Mouse (Mus musculus) hindbrain, embryonic 14.5 days (tissue): ENCODE results near the gene Dnah12. TPM values are rescaled to one million over a fixed set of nuclear protein-coding genes. Genes with fewer than 3 reads are reported as not detected.
A peak's percentile ranks its signal among the peaks of the same experiment; 100 is the strongest.

Source experiments
- ATAC-seq: fragments of 200-750 bp; cut with Nextera tagmentation; 2 replicates; pipeline ENCODE4 v1.8.0; 2017; ENCODE audit warnings: moderate number of reproducible peaks, mild to moderate bottlenecking, moderate TSS enrichment, moderate library complexity; ENCODE audit not compliant: low FRiP score
- DNase-seq: peaks from one replicate; pipeline ENCODE4 v3.0.0-alpha.2; 2015; ENCODE audit warnings: low spot score
- H3K27ac ChIP-seq: fragments of 300-500 bp; sonication (generic); 2 replicates; pipeline ENCODE4 v1.5.1; 2014; ENCODE audit warnings: mild to moderate bottlenecking, moderate library complexity
- H3K27me3 ChIP-seq: fragments of 300-500 bp; sonication (generic); 2 replicates; pipeline ENCODE4 v1.6.1; 2014; ENCODE audit warnings: mild to moderate bottlenecking, low read length, mixed read lengths; ENCODE audit not compliant: control insufficient read depth, insufficient read depth
- H3K36me3 ChIP-seq: fragments of 300-500 bp; sonication (generic); replicated peaks from 2 replicates; pipeline ENCODE4 v1.6.1; 2014; ENCODE audit not compliant: control insufficient read depth, insufficient read depth
- H3K4me1 ChIP-seq: fragments of 300-500 bp; sonication (generic); replicated peaks from 2 replicates; pipeline ENCODE4 v1.6.1; 2014; ENCODE audit warnings: antibody characterized with exemption, low read length, mixed read lengths; ENCODE audit not compliant: control insufficient read depth, insufficient read depth
- H3K4me2 ChIP-seq: fragments of 300-500 bp; sonication (generic); replicated peaks from 2 replicates; pipeline ENCODE4 v1.6.1; 2014; ENCODE audit warnings: mild to moderate bottlenecking, moderate library complexity
- H3K4me3 ChIP-seq: fragments of 300-500 bp; sonication (generic); replicated peaks from 2 replicates; pipeline ENCODE4 v1.5.1; 2014; ENCODE audit warnings: mild to moderate bottlenecking, low read length
- H3K9ac ChIP-seq: fragments of 300-500 bp; sonication (generic); 2 replicates; pipeline ENCODE4 v1.6.1; 2014
- H3K9me3 ChIP-seq: fragments of 300-500 bp; sonication (generic); 2 replicates; pipeline ENCODE4 v1.6.1; 2016; ENCODE audit warnings: low read length; ENCODE audit not compliant: control insufficient read depth
- WGBS: fragments of 180-500 bp; shearing (Covaris S2); extraction: QIAGEN DNeasy Blood & Tissue Kit; methylation state at CpG from one replicate; pipeline ENCODE4 v1.1.7; 2014; 5-methylcytosine and 5-hydroxymethylcytosine counted together
- polyA plus RNA-seq: library from polyadenylated mRNA; unstranded; fragments of >200 nt; fragmentation: Nextera tagmentation; extraction: Ambion mirVana; gene quantifications from 2 replicates; pipeline ENCODE4 v1.2.1, GENCODE M21; 2014

The Dnah12 gene
- polyA plus RNA-seq, 1 experiment from 2014 or later, result 0.03 TPM

DNA sequence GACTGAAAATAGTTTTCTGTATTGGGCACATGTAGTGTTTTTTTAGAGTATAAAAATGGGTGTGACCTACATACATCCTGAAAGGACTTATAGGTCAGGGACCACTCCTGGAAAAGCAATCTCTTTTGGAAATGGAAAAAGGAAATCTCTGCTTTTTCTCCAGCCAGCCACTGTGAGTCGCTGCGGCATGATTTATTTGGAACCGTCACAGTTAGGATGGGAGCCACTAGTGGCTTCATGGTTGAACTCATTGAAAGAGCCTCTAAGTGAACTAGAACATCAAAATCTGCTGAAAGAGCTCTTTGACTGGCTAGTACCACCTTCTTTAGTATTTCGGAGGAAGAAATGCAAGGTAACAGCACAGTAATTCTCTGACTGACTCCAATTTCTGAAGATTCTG lies 92.6 kb downstream of the Dnah12 start:
- DNase-seq (peak; percentile 26), ATAC-seq (no peak)
- no peaks in the 10 kb centered on the region for H3K9me3 ChIP-seq
- no peaks in the 10 kb centered on the region for H3K27me3 ChIP-seq
- WGBS, result 53% methylated on average over 4 of the region's 4 CpGs
- no peak overlapping the region for H3K4me2 ChIP-seq
- H3K27ac ChIP-seq, result no peak overlapping the region
- no peaks in the 10 kb centered on the region for H3K36me3 ChIP-seq
- H3K9ac ChIP-seq, result no peak overlapping the region
- H3K4me1 ChIP-seq, result no peaks in the 10 kb centered on the region
- H3K4me3 ChIP-seq, result no peak overlapping the region

DNA sequence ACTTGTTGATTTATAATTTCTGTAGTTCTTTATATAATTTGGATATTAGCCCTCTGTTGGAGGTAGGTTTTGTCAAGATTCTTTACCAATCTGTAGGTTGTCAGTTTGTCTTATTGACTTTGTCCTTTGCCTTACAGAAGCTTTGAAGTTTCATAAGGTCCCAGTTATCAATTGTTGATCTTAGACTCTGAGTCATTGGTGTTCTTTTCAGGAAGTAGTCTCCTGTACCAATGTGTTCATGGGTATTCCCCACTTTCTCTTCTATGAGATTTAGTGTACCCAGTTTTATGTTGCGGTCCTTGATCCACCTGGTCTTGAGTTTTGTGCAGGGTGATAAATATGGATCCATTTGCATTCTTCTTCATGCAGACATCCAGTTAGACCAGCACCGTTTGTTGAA lies 101.4 kb downstream of the Dnah12 start:
- Histone ChIP-seq H3K4me3 (no peak overlapping the region), H3K36me3 (no peaks in the 10 kb centered on the region), H3K9me3 (no peaks in the 10 kb centered on the region), H3K4me1 (no peaks in the 10 kb centered on the region), H3K27ac (no peak overlapping the region), H3K4me2 (no peak overlapping the region), H3K27me3 (no peaks in the 10 kb centered on the region), H3K9ac (no peak overlapping the region)
- DNase-seq (no peak), ATAC-seq (no peak)
- WGBS, result 92% methylated on average over 2 of the region's 2 CpGs

DNA sequence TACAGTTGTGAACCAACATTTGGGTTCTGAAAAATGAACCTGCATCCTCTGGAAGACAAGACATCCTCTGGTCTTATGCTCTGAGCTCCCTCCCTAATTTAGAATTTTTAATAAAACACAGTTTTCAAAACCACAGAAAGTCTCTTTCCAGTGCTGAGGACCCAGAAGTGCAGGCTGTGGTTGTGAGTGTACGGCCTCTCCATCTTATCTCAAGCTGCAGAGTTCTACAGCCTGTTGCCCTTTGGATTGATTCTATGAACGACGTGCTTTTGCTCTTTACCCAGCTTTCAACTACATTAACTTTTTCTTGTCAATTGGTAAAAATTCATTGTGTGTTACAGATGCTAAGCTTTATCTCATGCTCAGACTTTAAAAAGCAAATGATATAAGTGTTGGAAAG lies 105.3 kb downstream of the Dnah12 start:
- H3K4me1 ChIP-seq, result no peaks in the 10 kb centered on the region
- H3K9ac ChIP-seq, result no peak overlapping the region
- H3K9me3 ChIP-seq, result no peaks in the 10 kb centered on the region
- H3K27me3 ChIP-seq, result no peaks in the 10 kb centered on the region
- H3K36me3 ChIP-seq, result no peaks in the 10 kb centered on the region
- H3K27ac ChIP-seq, result no peak overlapping the region
- H3K4me2 ChIP-seq, result no peak overlapping the region
- ATAC-seq (no peak), DNase-seq (no peak)
- H3K4me3 ChIP-seq, result no peak overlapping the region
- 92% methylated on average over 3 of the region's 3 CpGs for WGBS

DNA sequence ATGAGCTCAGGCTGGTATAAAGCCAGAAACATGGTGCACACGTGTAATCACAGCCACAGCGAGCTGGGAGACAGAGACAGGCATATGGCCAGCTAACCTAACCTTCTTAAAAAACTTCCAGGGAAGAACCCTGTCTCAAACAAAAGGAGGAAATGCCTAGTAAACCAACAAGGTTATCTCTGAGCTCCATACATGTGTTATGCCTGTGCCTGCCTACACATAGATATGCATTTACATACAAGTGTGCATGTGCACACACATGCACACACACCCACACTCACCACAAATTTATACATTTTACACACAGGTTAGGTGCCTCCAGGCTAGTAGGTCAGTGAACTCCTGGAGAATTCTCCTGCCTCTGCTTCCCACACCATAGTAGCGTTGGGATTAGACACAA lies 106.2 kb downstream of the Dnah12 start:
- no peak overlapping the region for H3K4me3 ChIP-seq
- H3K4me1 ChIP-seq, result no peaks in the 10 kb centered on the region
- DNase-seq, result no peak
- no peaks in the 10 kb centered on the region for H3K36me3 ChIP-seq
- 85% methylated on average over 3 of the region's 3 CpGs for WGBS
- H3K27me3 ChIP-seq, result no peaks in the 10 kb centered on the region
- ATAC-seq, result no peak
- no peak overlapping the region for H3K4me2 ChIP-seq
- H3K9me3 ChIP-seq, result no peaks in the 10 kb centered on the region
- no peak overlapping the region for H3K27ac ChIP-seq
- H3K9ac ChIP-seq, result no peak overlapping the region

DNA sequence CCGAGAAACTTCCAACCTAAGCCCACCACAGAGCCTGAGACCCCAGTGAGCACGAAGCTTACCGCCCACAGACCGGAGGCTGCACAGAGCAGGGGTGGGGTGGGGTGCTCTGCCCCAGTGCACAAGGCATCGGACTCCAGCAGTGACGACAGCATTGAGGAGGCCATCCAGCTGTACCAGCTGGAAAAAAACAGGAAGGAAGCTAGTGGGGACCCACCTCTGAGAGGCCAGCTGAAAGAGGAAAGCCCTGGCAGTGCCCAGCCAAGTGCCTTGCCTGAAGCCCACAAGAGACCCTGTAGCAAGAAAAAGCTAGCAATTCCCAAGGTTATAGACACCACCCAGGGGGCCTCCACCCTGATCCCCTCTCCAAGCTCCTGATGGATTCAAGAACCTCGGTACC lies 112.4 kb downstream of the Dnah12 start:
- no peak for DNase-seq
- H3K4me2 ChIP-seq, result no peak overlapping the region
- no peak overlapping the region for H3K27ac ChIP-seq
- no peaks in the 10 kb centered on the region for H3K36me3 ChIP-seq
- 70% methylated on average over 7 of the region's 7 CpGs for WGBS
- no peaks in the 10 kb centered on the region for H3K9me3 ChIP-seq
- H3K9ac ChIP-seq, result no peak overlapping the region
- no peaks in the 10 kb centered on the region for H3K4me1 ChIP-seq
- no peak overlapping the region for H3K4me3 ChIP-seq
- ATAC-seq, result no peak
- H3K27me3 ChIP-seq, result no peaks in the 10 kb centered on the region

DNA sequence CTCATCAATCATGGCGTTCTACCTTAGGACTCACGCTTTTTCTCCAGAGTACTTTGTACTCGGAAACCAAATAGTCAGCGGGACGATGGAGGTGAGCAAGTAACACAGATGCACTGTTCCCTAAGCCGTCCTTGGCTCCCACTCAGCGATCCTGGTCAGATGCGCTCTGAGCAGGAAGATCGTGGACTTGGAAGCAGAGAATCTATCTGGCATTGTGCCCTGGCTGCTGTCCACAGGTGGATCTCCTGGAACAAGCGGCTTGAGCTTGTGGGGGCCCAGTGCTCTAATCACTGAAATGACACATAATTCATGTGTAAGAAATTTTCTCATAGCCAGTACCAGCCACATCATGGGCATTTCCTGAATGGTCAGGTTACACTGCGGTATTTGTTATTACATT lies 119.7 kb downstream of the Dnah12 start:
- Histone ChIP-seq H3K4me2 (no peak overlapping the region), H3K27me3 (no peaks in the 10 kb centered on the region), H3K9me3 (no peaks in the 10 kb centered on the region), H3K9ac (no peak overlapping the region), H3K4me1 (no peaks in the 10 kb centered on the region), H3K4me3 (no peak overlapping the region), H3K36me3 (no peaks in the 10 kb centered on the region), H3K27ac (no peak overlapping the region)
- 91% methylated on average over 11 of the region's 11 CpGs for WGBS
- no peak for ATAC-seq
- DNase-seq, result no peak

DNA sequence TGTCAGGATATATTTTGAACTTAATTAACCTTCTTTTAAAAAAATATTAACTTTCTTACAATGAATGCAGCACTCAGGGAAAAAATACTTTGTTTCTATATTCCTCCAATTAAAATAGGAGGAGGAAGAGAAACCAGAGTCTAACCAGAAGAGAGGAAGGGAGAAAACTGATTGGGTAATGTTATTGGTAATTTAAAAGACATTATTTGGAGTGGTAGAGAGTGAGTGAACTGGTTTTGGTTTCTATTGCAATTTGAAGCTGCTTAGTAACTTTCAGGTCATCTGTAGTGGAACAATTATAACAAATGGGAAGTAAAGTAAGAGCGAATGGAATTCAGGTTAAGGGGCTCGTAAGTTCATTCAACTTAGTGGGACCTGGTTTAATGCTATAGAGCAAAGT lies 120.8 kb downstream of the Dnah12 start:
- ATAC-seq (no peak), DNase-seq (no peak)
- no peaks in the 10 kb centered on the region for H3K4me1 ChIP-seq
- H3K4me2 ChIP-seq, result no peak overlapping the region
- no peaks in the 10 kb centered on the region for H3K27me3 ChIP-seq
- no peak overlapping the region for H3K27ac ChIP-seq
- no peaks in the 10 kb centered on the region for H3K9me3 ChIP-seq
- H3K36me3 ChIP-seq, result no peaks in the 10 kb centered on the region
- H3K4me3 ChIP-seq, result no peak overlapping the region
- H3K9ac ChIP-seq, result no peak overlapping the region
- WGBS, result 94% methylated on average over 2 of the region's 2 CpGs

DNA sequence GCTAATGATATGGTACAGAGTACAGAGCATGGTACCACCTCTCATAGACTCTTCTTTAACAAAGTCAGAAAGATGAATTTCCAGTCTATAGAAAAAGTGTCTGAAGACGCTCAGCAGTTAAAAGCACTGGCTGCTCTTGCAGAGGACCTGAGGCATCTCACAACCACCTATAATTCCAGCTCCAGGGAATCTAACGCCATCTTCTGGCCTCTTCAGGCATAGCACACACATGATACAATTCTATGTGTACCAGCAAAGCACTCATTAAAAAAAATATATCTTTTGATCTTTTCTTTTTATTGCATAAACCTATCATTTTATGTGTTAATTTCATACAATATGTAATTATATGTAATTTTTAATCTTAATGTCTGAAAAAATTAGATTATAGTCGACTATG lies 121.8 kb downstream of the Dnah12 start:
- no peak overlapping the region for H3K4me2 ChIP-seq
- DNase-seq (no peak), ATAC-seq (no peak)

DNA sequence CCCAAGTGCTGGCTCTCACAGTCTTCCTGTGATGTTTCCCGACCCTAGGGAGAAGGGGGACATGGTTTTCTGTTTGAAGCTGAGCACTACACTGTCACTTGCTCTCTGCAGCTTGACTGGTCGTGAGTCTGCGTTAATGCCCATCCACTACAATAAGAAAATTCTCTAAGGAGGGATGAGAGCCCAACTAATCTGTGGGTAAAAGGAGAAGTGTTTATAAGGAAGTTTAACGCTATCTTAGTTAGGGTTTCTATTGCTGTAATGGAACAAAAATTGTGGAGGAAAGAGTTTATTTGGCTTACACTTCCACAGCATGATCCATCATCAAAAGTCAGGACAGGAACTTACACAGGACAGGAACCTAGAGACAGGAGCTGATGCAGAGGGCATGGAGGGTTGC lies 123.7 kb downstream of the Dnah12 start:
- no peaks in the 10 kb centered on the region for H3K9me3 ChIP-seq
- H3K4me1 ChIP-seq, result no peaks in the 10 kb centered on the region
- H3K4me3 ChIP-seq, result no peak overlapping the region
- no peak overlapping the region for H3K27ac ChIP-seq
- DNase-seq (no peak), ATAC-seq (no peak)
- H3K9ac ChIP-seq, result no peak overlapping the region
- WGBS, result 80% methylated on average over 4 of the region's 4 CpGs
- no peak overlapping the region for H3K4me2 ChIP-seq
- no peaks in the 10 kb centered on the region for H3K36me3 ChIP-seq
- H3K27me3 ChIP-seq, result no peaks in the 10 kb centered on the region

More for the DNA sequence above, 121.8 kb downstream of the Dnah12 start:
- Histone ChIP-seq H3K27ac (no peak overlapping the region), H3K4me3 (no peak overlapping the region), H3K4me1 (no peaks in the 10 kb centered on the region), H3K27me3 (no peaks in the 10 kb centered on the region), H3K36me3 (no peaks in the 10 kb centered on the region), H3K9ac (no peak overlapping the region), H3K9me3 (no peaks in the 10 kb centered on the region)
- WGBS, result 58% methylated on average over 3 of the region's 3 CpGs

DNA sequence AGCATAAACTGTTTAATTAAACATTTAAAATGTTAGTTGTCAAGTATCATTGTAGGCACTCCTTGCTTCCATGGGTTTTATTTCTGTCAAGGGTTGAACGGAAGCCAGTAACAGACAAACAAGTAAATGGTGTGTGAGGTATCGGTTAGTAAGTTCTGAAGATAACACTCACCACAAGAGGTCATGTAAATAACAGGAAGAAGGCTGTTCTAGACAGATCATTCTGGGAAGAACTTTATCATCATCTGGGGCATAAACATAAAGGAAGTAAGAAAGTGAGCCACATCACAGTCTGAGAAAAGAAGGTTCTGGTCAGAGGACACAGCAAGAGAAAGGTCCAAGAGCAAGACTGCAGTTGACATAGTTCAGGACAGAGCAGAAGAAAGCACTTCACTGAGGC lies 132.9 kb downstream of the Dnah12 start:
- H3K4me3 ChIP-seq, result no peak overlapping the region
- no peak overlapping the region for H3K4me2 ChIP-seq
- no peak for ATAC-seq
- 95% methylated on average over 2 of the region's 2 CpGs for WGBS
- DNase-seq, result no peak
- H3K9me3 ChIP-seq, result no peaks in the 10 kb centered on the region
- no peaks in the 10 kb centered on the region for H3K27me3 ChIP-seq
- no peak overlapping the region for H3K9ac ChIP-seq
- no peaks in the 10 kb centered on the region for H3K4me1 ChIP-seq
- H3K27ac ChIP-seq, result no peak overlapping the region
- no peaks in the 10 kb centered on the region for H3K36me3 ChIP-seq
